Mouse (Mus musculus) E14TG2a.4 (cell line): ENCODE data around the gene Uggt1.

Experiments
- CTCF ChIP-seq: conservative IDR thresholded peaks from 2 replicates; pipeline ENCODE4 v1.5.1; 2014; ENCODE audit warnings: low read length
- NANOG ChIP-seq: IDR thresholded peaks from 2 replicates; pipeline ENCODE4 v1.6.1; 2014; ENCODE audit warnings: borderline replicate concordance, low read length, mixed read lengths

DNA sequence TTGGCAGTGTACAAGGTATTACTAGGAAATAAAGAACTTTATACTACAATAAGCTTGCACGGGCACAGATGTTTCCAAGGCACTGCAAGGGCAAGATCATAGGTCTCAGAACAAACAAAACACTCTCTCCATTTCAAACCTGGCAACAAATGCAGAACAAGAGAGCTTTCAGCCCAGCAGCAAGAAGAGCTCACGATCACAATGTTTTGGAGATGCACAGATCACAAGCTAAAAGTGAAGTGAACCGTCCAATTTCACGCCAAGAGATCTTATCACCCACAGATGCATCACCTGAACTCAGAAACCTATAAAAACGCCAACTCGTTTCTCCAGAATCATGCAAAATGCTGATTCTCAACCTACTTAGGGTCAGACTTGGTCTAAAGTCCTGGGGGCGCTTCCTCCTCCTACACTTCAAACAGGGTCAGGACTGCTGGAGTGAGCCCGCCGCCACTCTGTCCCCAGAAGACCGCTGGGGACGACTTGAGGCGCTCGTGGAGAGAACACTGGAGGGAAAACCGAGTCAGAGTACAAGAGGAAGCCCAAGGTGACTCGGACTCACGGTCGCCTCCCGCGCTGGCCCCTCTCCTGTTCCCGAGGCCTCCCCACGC, 968 bp downstream of the Uggt1 start:
- TF ChIP-seq CTCF, result no peak
- no peak for TF ChIP-seq NANOG
